11 mouse cellular contexts compared by ENCODE assay signal in the genomic region with DNA sequence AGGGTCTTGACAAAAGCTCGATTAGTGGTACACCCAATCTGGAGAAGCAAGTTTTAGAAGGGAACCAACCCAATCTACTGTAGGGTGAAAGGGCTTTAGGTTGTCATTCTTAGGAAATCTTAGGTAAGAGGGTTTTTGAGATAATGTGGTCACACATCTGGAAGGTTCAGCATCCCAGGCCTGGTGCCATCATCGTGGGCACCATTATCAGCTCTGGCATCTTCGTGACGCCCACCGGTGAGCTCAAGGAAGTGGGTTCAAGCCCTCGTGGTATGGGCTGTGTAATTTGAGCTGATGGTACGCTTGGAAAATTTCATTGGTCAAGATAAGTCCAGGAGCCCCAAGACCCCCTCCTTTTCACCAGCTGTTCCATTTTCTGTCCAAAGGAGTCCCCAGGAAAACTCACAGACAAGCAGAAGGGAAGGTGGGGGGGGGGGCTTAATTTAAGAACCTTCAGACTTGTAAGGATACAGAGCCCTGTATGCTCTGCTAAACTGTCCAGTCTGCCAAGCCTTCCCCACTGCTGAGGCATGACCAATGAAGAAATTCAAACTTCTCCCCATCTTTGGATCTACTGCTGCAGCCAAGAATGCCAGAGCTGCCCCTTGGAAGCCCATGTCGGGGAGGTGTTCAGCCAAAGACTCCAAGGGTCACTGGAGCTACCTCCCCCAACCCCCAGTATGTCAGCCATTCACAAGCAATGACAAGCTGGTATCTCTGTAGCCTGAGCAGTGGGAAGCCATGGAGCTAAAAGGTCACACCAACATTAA. TPM values are rescaled to one million over a fixed set of nuclear protein-coding genes. Genes with fewer than 3 reads are reported as not detected.
A peak's percentile ranks its signal among the peaks of the same experiment; 100 is the strongest.
DNase-seq lines count a peak whose midpoint lies in the region; ATAC-seq and TF ChIP-seq lines count a peak whose summit lies in the region.
"Had no signal": no experiment of that assay in that cellular context is flagged by ENCODE, and none has a peak within 500 bp of the region (broad histone marks: within the 10 kb centered on the region; RNA-seq: fewer than 3 reads in every experiment).

No protein-coding gene starts in this region.

- no peak for DNase-seq in heart, postnatal 4 days
- no peak for DNase-seq in CH12.LX (ENCODE audit: extremely low read depth)
- no peak for DNase-seq in liver, embryonic 14.5 days (ENCODE audit: low read depth in 3 of 3, low spot score in 3 of 3)
- no peak for DNase-seq in spleen, postnatal 4 days (ENCODE audit: low spot score in 2 of 2)
- no peak for DNase-seq in urinary bladder, postnatal 36 days (ENCODE audit: low spot score in 2 of 2)
- no peak for DNase-seq in right cerebral cortex, adult 18-20 months
- DNase-seq: cerebellum, adult 2 months had no signal

- H3K4me2 ChIP-seq in heart, embryonic 13.5 days: peak overlapping the region; percentile 95
- peak overlapping the region; percentile 53 for H3K4me2 ChIP-seq in CH12.LX (ENCODE audit: insufficient read depth, low read depth, poor library complexity, severe bottlenecking)
- peak overlapping the region; percentile 96 for H3K4me2 ChIP-seq in embryonic facial prominence, embryonic 15.5 days (replicated peaks)
- peak overlapping the region; percentile 70 for H3K4me2 ChIP-seq in liver, embryonic 14.5 days (ENCODE audit: low read depth)

- no peak for TF ChIP-seq RAD21 in CH12.LX (IDR thresholded peaks at IDR 0.05; ENCODE audit: low read depth, low read length)

- no peak overlapping the region for H3K9ac ChIP-seq in heart, embryonic 13.5 days
- H3K9ac ChIP-seq in CH12.LX (ENCODE audit: insufficient read depth, low read depth): peak overlapping the region; percentile 85
- H3K9ac ChIP-seq in embryonic facial prominence, embryonic 15.5 days: no peak overlapping the region
- H3K9ac ChIP-seq in liver, embryonic 14.5 days (replicated peaks): peak overlapping the region; percentile 50

- H3K27ac ChIP-seq in heart, embryonic 13.5 days (replicated peaks): no peak overlapping the region
- H3K27ac ChIP-seq in CH12.LX (ENCODE audit: insufficient read depth, low read depth): peak overlapping the region; percentile 66
- no peak overlapping the region for H3K27ac ChIP-seq in embryonic facial prominence, embryonic 15.5 days (replicated peaks)
- H3K27ac ChIP-seq in liver, embryonic 14.5 days: peak overlapping the region; percentile 6; the same call in 1 of the 2 replicates

- TF ChIP-seq EP300 in CH12.LX (IDR thresholded peaks at IDR 0.05; ENCODE audit: low read length): no peak
- no peak for TF ChIP-seq EP300 in liver, embryonic 14.5 days (IDR thresholded peaks at IDR 0.05; ENCODE audit: low read depth)

- dilution Hi-C loops in CH12.LX (cut with MboI; ENCODE audit: extremely low pct_ligation_motif_present, extremely low pct_unique_long_range_greater_than_20kb, low sequenced_read_pairs): no loop called here

- no peak for TF ChIP-seq CTCF in CH12.LX (conservative IDR thresholded peaks at IDR 0.05 in 1 of 2, IDR thresholded peaks at IDR 0.05 in 1 of 2; ENCODE audit: low read depth in 2 of 2, low read length in 2 of 2)
- no peak for TF ChIP-seq CTCF in liver, embryonic 14.5 days (IDR thresholded peaks at IDR 0.05; ENCODE audit: low read depth)

- in situ Hi-C loops in CH12.LX (cut with MboI; ENCODE audit: low pct_ligation_motif_present, low pct_unique_long_range_greater_than_20kb, low sequenced_read_pairs): loop anchor here (5.0 kb wide), 1 partner anchor 56 kb away; no protein-coding TSS in a partner anchor

- peaks cover 26% of the 10 kb centered on the region for H3K27me3 ChIP-seq in heart, embryonic 13.5 days (replicated peaks)
- no peaks in the 10 kb centered on the region for H3K27me3 ChIP-seq in CH12.LX (replicated peaks)
- H3K27me3 ChIP-seq in embryonic facial prominence, embryonic 15.5 days: 0 out of 2 replicates have a peak, but pooled peaks cover 7% of the 10 kb centered on the region
- no peaks in the 10 kb centered on the region for H3K27me3 ChIP-seq in liver, embryonic 14.5 days (ENCODE audit: control insufficient read depth, insufficient read depth, low read length)
- H3K27me3 ChIP-seq: Patski had no signal

- peak overlapping the region; percentile 83; the same call in 1 of the 2 replicates for H3K4me3 ChIP-seq in heart, embryonic 13.5 days
- peak overlapping the region; percentile 65 to 98 (median 70) for H3K4me3 ChIP-seq in CH12.LX (replicated peaks in 1 of 3; ENCODE audit: low read depth in 2 of 3, low read length in 2 of 3, poor library complexity in 1 of 3)
- no peak overlapping the region for H3K4me3 ChIP-seq in embryonic facial prominence, embryonic 15.5 days (replicated peaks)
- peak overlapping the region; percentile 58 to 77 for H3K4me3 ChIP-seq in liver, embryonic 14.5 days (ENCODE audit: insufficient read depth in 1 of 2, low read depth in 2 of 2, low read length in 2 of 2)

- ATAC-seq in heart, embryonic 13.5 days (ENCODE audit: extremely low read depth, insufficient number of reproducible peaks, low FRiP score, low TSS enrichment): no peak
- ATAC-seq in embryonic facial prominence, embryonic 15.5 days (ENCODE audit: insufficient number of reproducible peaks, low FRiP score, low TSS enrichment, low read depth): no peak
- no peak for ATAC-seq in liver, embryonic 14.5 days (ENCODE audit: insufficient read depth)

- H3K9me3 ChIP-seq in heart, embryonic 13.5 days: no peaks in the 10 kb centered on the region
- H3K9me3 ChIP-seq in CH12.LX (replicated peaks; ENCODE audit: low read length): no peaks in the 10 kb centered on the region
- H3K9me3 ChIP-seq in embryonic facial prominence, embryonic 15.5 days (replicated peaks): no peaks in the 10 kb centered on the region
- no peaks in the 10 kb centered on the region for H3K9me3 ChIP-seq in liver, embryonic 14.5 days (ENCODE audit: control insufficient read depth, low read length)

- no peak for TF ChIP-seq POLR2A in CH12.LX (IDR thresholded peaks at IDR 0.05; ENCODE audit: low read depth, low read length)

- peaks cover 45% of the 10 kb centered on the region for H3K4me1 ChIP-seq in heart, embryonic 13.5 days
- peaks cover 30 to 48% of the 10 kb centered on the region in 2 experiments for H3K4me1 ChIP-seq in CH12.LX (ENCODE audit: control insufficient read depth in 1 of 2, insufficient read depth in 2 of 2)
- H3K4me1 ChIP-seq in embryonic facial prominence, embryonic 15.5 days: peaks cover 34% of the 10 kb centered on the region
- peaks cover 36 to 45% of the 10 kb centered on the region in 2 experiments for H3K4me1 ChIP-seq in liver, embryonic 14.5 days (replicated peaks; ENCODE audit: control insufficient read depth in 2 of 2, insufficient read depth in 2 of 2, low read length in 1 of 2)

- no peaks in the 10 kb centered on the region for H3K36me3 ChIP-seq in heart, embryonic 13.5 days
- peaks cover 22 to 30% of the 10 kb centered on the region in 2 experiments for H3K36me3 ChIP-seq in CH12.LX (replicated peaks in 1 of 2; ENCODE audit: control insufficient read depth in 1 of 2, insufficient read depth in 1 of 2, low read length in 1 of 2)
- no peaks in the 10 kb centered on the region for H3K36me3 ChIP-seq in embryonic facial prominence, embryonic 15.5 days
- H3K36me3 ChIP-seq in liver, embryonic 14.5 days (replicated peaks; ENCODE audit: control insufficient read depth, insufficient read depth, low read depth): peaks cover 16% of the 10 kb centered on the region

- peaks cover 54% of the 10 kb centered on the region for H3K79me2 ChIP-seq in CH12.LX (replicated peaks; ENCODE audit: control insufficient read depth, extremely low read depth, insufficient read depth, poor library complexity, severe bottlenecking)

- WGBS in heart, embryonic 13.5 days: 44% methylated on average over 8 of the region's 8 CpGs
- WGBS in embryonic facial prominence, embryonic 15.5 days: 51% methylated on average over 8 of the region's 8 CpGs
- WGBS in liver, embryonic 14.5 days (ENCODE audit: insufficient replicate concordance): 23% methylated on average over 8 of the region's 8 CpGs

TF ChIP-seq in CH12.LX, 34 proteins besides CTCF, POLR2A, EP300 and RAD21:
- TF ChIP-seq SIN3A (IDR thresholded peaks at IDR 0.05; ENCODE audit: low read length) (no peak), E2F4 (IDR thresholded peaks at IDR 0.05; ENCODE audit: insufficient replicate concordance, low read depth, low read length) (no peak)

RNA-seq across cellular contexts. Expression of gene Slc7a5, which starts 1.1 kb away (rescaled TPM):
- polyA plus RNA-seq in heart, embryonic 13.5 days (2015; fragmentation: Nextera tagmentation; extraction: Ambion mirVana): 16.1 and 17.3 TPM in 2 replicates
- 10 to 100 TPM; 21.5 to 24.5 TPM for total RNA-seq in heart, postnatal 4 days (2021)
- total RNA-seq in CH12.LX (2012; rRNA removed): 156 and 207 TPM in 2 replicates
- total RNA-seq in CH12.LX (2014; rRNA removed): 110 and 119 TPM in 2 replicates
- 235 and 291 TPM in 2 replicates for polyA plus RNA-seq in CH12.LX (2012; ENCODE audit: insufficient read length, low read depth)
- polyA plus RNA-seq in embryonic facial prominence, embryonic 15.5 days (2015; fragmentation: Nextera tagmentation; extraction: Ambion mirVana): 31.0 and 31.9 TPM in 2 replicates
- 40.0 and 40.9 TPM in 2 replicates for polyA plus RNA-seq in liver, embryonic 14.5 days (2012; rRNA removed)
- polyA plus RNA-seq in liver, embryonic 14.5 days (2014; fragmentation: Nextera tagmentation; extraction: Ambion mirVana): 36.7 and 40.7 TPM in 2 replicates

RNA-seq across cellular contexts. Expression of gene Car5a, which starts 36.1 kb away (rescaled TPM):
- 0.12 and 0.31 TPM in 2 replicates for polyA plus RNA-seq in heart, embryonic 13.5 days (2015; fragmentation: Nextera tagmentation; extraction: Ambion mirVana)
- total RNA-seq in heart, postnatal 4 days (2021): not detected
- 3.1 and 9.7 TPM in 2 replicates for total RNA-seq in CH12.LX (2012; rRNA removed)
- total RNA-seq in CH12.LX (2014; rRNA removed): not detected in 2 replicates
- polyA plus RNA-seq in CH12.LX (2012; ENCODE audit: insufficient read length, low read depth): 0.90 and 1.6 TPM in 2 replicates
- polyA plus RNA-seq in embryonic facial prominence, embryonic 15.5 days (2015; fragmentation: Nextera tagmentation; extraction: Ambion mirVana): 0.13 TPM in 1 of 2 replicates, not detected in the other
- 0.87 and 1.1 TPM in 2 replicates for polyA plus RNA-seq in liver, embryonic 14.5 days (2012; rRNA removed)
- polyA plus RNA-seq in liver, embryonic 14.5 days (2014; fragmentation: Nextera tagmentation; extraction: Ambion mirVana): 1.3 and 1.4 TPM in 2 replicates
- polyA plus RNA-seq: lung, embryonic 16.5 days; Patski had no signal

RNA-seq across cellular contexts. Expression of gene Banp, which starts 41.0 kb away (rescaled TPM):
- 23.1 and 30.4 TPM in 2 replicates for polyA plus RNA-seq in heart, embryonic 13.5 days (2015; fragmentation: Nextera tagmentation; extraction: Ambion mirVana)
- 10 to 100 TPM in 1 of 2 experiments, 1 to 10 TPM in 1; 9.1 to 10.3 TPM for total RNA-seq in heart, postnatal 4 days (2021)
- total RNA-seq in CH12.LX (2012; rRNA removed) (29.1 and 34.2 TPM in 2 replicates), CH12.LX (2014; rRNA removed) (20.9 and 25.7 TPM in 2 replicates)
- polyA plus RNA-seq in CH12.LX (2012; ENCODE audit: insufficient read length, low read depth): 13.2 and 14.9 TPM in 2 replicates
- polyA plus RNA-seq in embryonic facial prominence, embryonic 15.5 days (2015; fragmentation: Nextera tagmentation; extraction: Ambion mirVana): 46.3 and 48.5 TPM in 2 replicates
- 20.8 and 23.0 TPM in 2 replicates for polyA plus RNA-seq in liver, embryonic 14.5 days (2012; rRNA removed)
- 12.0 and 13.6 TPM in 2 replicates for polyA plus RNA-seq in liver, embryonic 14.5 days (2014; fragmentation: Nextera tagmentation; extraction: Ambion mirVana)

Comparison
In these comparisons a context has a peak if more than half of its experiments do, and no peak if none do; other contexts are left out.
1. H3K27ac ChIP-seq: peak in CH12.LX (single experiment) and liver, embryonic 14.5 days (single experiment); none in heart, embryonic 13.5 days (single experiment) and embryonic facial prominence, embryonic 15.5 days (single experiment).
2. H3K9ac ChIP-seq: peak in CH12.LX (single experiment) and liver, embryonic 14.5 days (single experiment); none in heart, embryonic 13.5 days (single experiment) and embryonic facial prominence, embryonic 15.5 days (single experiment).
3. Peak in every context shown above with its lines, with median percentiles within 50 percentile points of each other: H3K4me2 ChIP-seq.